Mouse (Mus musculus) kidney, embryonic 14.5 days (tissue): ENCODE measurements around the gene Tmem125. TPM values are rescaled to one million over a fixed set of nuclear protein-coding genes. Genes with fewer than 3 reads are reported as not detected.
"Not testable (repeated sequence)": the region's sequence is repeated elsewhere in the genome, so short reads cannot be mapped to it uniquely, and the experiment has no call there.

Experiments
- ATAC-seq: fragments of 200-750 bp; cut with Nextera tagmentation; 2 replicates; pipeline ENCODE4 v1.8.0; 2017; ENCODE audit warnings: moderate number of reproducible peaks, mild to moderate bottlenecking, moderate TSS enrichment, moderate library complexity; ENCODE audit not compliant: low FRiP score, low TSS enrichment
- H3K27ac ChIP-seq: fragments of 300-500 bp; sonication (generic); 2 replicates; pipeline ENCODE4 v1.5.1; 2014; ENCODE audit warnings: low read depth, mild to moderate bottlenecking, low read length, moderate library complexity, mixed read lengths
- H3K27me3 ChIP-seq: fragments of 300-500 bp; sonication (generic); 2 replicates; pipeline ENCODE4 v1.6.1; 2014; ENCODE audit warnings: mild to moderate bottlenecking, low read length; ENCODE audit not compliant: control insufficient read depth, insufficient read depth
- H3K36me3 ChIP-seq: fragments of 300-500 bp; sonication (generic); 2 replicates; pipeline ENCODE4 v1.6.1; 2014; ENCODE audit warnings: low read length, mixed read lengths; ENCODE audit not compliant: control insufficient read depth, insufficient read depth
- H3K4me1 ChIP-seq: fragments of 300-500 bp; sonication (generic); 2 replicates; pipeline ENCODE4 v1.6.1; 2014; ENCODE audit warnings: low read length, mixed read lengths; ENCODE audit not compliant: control insufficient read depth, insufficient read depth
- H3K4me2 ChIP-seq: fragments of 300-500 bp; sonication (generic); replicated peaks from 2 replicates; pipeline ENCODE4 v1.6.1; 2014; ENCODE audit warnings: low read depth, mild to moderate bottlenecking, low read length
- H3K4me3 ChIP-seq: fragments of 300-500 bp; sonication (generic); 2 replicates; pipeline ENCODE4 v1.5.1; 2014; ENCODE audit warnings: mild to moderate bottlenecking, low read length
- H3K9ac ChIP-seq: fragments of 300-500 bp; sonication (generic); 2 replicates; pipeline ENCODE4 v1.6.1; 2014; ENCODE audit warnings: low read depth, mild to moderate bottlenecking, low read length, moderate library complexity
- H3K9me3 ChIP-seq: fragments of 300-500 bp; sonication (generic); 2 replicates; pipeline ENCODE4 v1.6.1; 2016; ENCODE audit warnings: low read length; ENCODE audit not compliant: control insufficient read depth
- WGBS: fragments of 180-500 bp; shearing (Covaris S2); extraction: QIAGEN DNeasy Blood & Tissue Kit; methylation state at CpG from one replicate; pipeline ENCODE4 v1.1.7; 2014; 5-methylcytosine and 5-hydroxymethylcytosine counted together
- polyA plus RNA-seq: library from polyadenylated mRNA; unstranded; fragments of >200 nt; fragmentation: Nextera tagmentation; extraction: Ambion mirVana; gene quantifications from 2 replicates; pipeline ENCODE4 v1.2.1, GENCODE M21; 2014

The Tmem125 gene
- polyA plus RNA-seq, 1 experiment from 2014 or later: 4.1 TPM

GRCm38 (mm10) chr4:118509050-118509449 lies 34.8 kb downstream of the Tmem125 start:
- no peak for ATAC-seq
- H3K27ac ChIP-seq: no peak overlapping the region

GRCm38 (mm10) chr4:118507171-118507570 lies 36.7 kb downstream of the Tmem125 start:
- not testable (repeated sequence) for H3K4me1 ChIP-seq, H3K36me3 ChIP-seq, H3K9me3 ChIP-seq, H3K27ac ChIP-seq, ATAC-seq, H3K9ac ChIP-seq, H3K27me3 ChIP-seq, H3K4me3 ChIP-seq, H3K4me2 ChIP-seq
- 87% methylated on average over 1 of the region's 1 CpGs for WGBS

More at GRCm38 (mm10) chr4:118509050-118509449, 34.8 kb downstream of the Tmem125 start:
- Histone ChIP-seq H3K9me3 (no peaks in the 10 kb centered on the region), H3K27me3 (no peaks in the 10 kb centered on the region), H3K4me3 (no peak overlapping the region), H3K9ac (no peak overlapping the region), H3K4me2 (no peak overlapping the region), H3K36me3 (no peaks in the 10 kb centered on the region), H3K4me1 (no peaks in the 10 kb centered on the region; the same call in 1 of the 2 replicates)
- WGBS: 21% methylated on average over 6 of the region's 6 CpGs

- Histone ChIP-seq H3K4me3 (no peak overlapping the region), H3K4me2 (no peak overlapping the region), H3K9ac (no peak overlapping the region), H3K27me3 (no peaks in the 10 kb centered on the region), H3K27ac (no peak overlapping the region), H3K9me3 (no peaks in the 10 kb centered on the region), H3K36me3 (no peaks in the 10 kb centered on the region), H3K4me1 (peaks cover 1% of the 10 kb centered on the region; the same call in 1 of the 2 replicates)
- no peak for ATAC-seq
- 70% methylated on average over 3 of the region's 3 CpGs for WGBS
Observed at GRCm38 (mm10) chr4:118505551-118505950, 38.3 kb downstream of the Tmem125 start.

- WGBS: 62% methylated on average over 9 of the region's 9 CpGs
- Histone ChIP-seq H3K36me3 (no peaks in the 10 kb centered on the region), H3K27me3 (no peaks in the 10 kb centered on the region), H3K4me2 (no peak overlapping the region), H3K4me3 (no peak overlapping the region), H3K9me3 (no peaks in the 10 kb centered on the region), H3K9ac (no peak overlapping the region), H3K4me1 (0 out of 2 replicates have a peak, but pooled peaks cover 4% of the 10 kb centered on the region), H3K27ac (no peak overlapping the region)
- ATAC-seq: no peak
Observed at GRCm38 (mm10) chr4:118500792-118501191, 43.1 kb downstream of the Tmem125 start.

GRCm38 (mm10) chr4:118500171-118500724 lies 43.6 kb downstream of the Tmem125 start:
- Histone ChIP-seq H3K27me3 (no peaks in the 10 kb centered on the region), H3K4me1 (0 out of 2 replicates have a peak, but pooled peaks cover 4% of the 10 kb centered on the region), H3K27ac (no peak overlapping the region), H3K9ac (no peak overlapping the region), H3K4me2 (no peak overlapping the region), H3K36me3 (no peaks in the 10 kb centered on the region), H3K4me3 (no peak overlapping the region), H3K9me3 (no peaks in the 10 kb centered on the region)
- 33% methylated on average over 6 of the region's 6 CpGs for WGBS
- ATAC-seq: no peak

Other genes starting within 250 kb of the Tmem125 start
- 8.7 and 13.7 TPM in 2 replicates for gene Szt2, start 134.8 kb downstream of the Tmem125 start, polyA plus RNA-seq
- 103 TPM in 2 replicates for gene Med8, start 134.7 kb downstream of the Tmem125 start, polyA plus RNA-seq
- 72.0 and 82.7 TPM in 2 replicates for gene Elovl1, start 116.0 kb downstream of the Tmem125 start, polyA plus RNA-seq
- 218 and 287 TPM in 2 replicates for gene Cdc20, start 106.7 kb downstream of the Tmem125 start, polyA plus RNA-seq
- 0.23 TPM in 1 of 2 replicates, not detected in the other for gene Mpl, start 86.5 kb downstream of the Tmem125 start, polyA plus RNA-seq
- 24.6 and 30.4 TPM in 2 replicates for gene Tie1, start 54.0 kb downstream of the Tmem125 start, polyA plus RNA-seq
- gene 2610528J11Rik, start 17.0 kb downstream of the Tmem125 start, polyA plus RNA-seq: 15.5 and 15.6 TPM in 2 replicates
- gene Cfap57, start 76.7 kb upstream of the Tmem125 start, polyA plus RNA-seq: 0.08 and 0.17 TPM in 2 replicates
- gene Ebna1bp2, start 76.8 kb upstream of the Tmem125 start, polyA plus RNA-seq: 199 and 222 TPM in 2 replicates
- not detected in 2 replicates for gene Olfr62, start 114.9 kb upstream of the Tmem125 start, polyA plus RNA-seq
- 0.15 TPM in 1 of 2 replicates, not detected in the other for gene Olfr1342, start 148.7 kb upstream of the Tmem125 start, polyA plus RNA-seq
- not detected in 2 replicates for gene Olfr1341, start 159.5 kb upstream of the Tmem125 start, polyA plus RNA-seq
- not detected in 2 replicates for gene Olfr1340, start 176.1 kb upstream of the Tmem125 start, polyA plus RNA-seq
- gene Olfr1339, start 188.1 kb upstream of the Tmem125 start, polyA plus RNA-seq: not detected in 2 replicates
- not detected in 2 replicates for gene Olfr1338, start 214.7 kb upstream of the Tmem125 start, polyA plus RNA-seq
- not detected in 2 replicates for gene Olfr1337, start 238.5 kb upstream of the Tmem125 start, polyA plus RNA-seq